Mouse (Mus musculus) layer of hippocampus, postnatal 36 days (tissue): ENCODE measurements at regions not wholly inside any gene's neighbourhood (a gene's known extent, or its start where the extent isn't known, plus 50 kb on each side); places are given as distances from the start of the nearest gene placed in this dataset.

ENCODE experiments used
- DNase-seq, 2 experiments: peaks; one replicate each; pipeline ENCODE4 v3.0.0; 2022

DNA sequence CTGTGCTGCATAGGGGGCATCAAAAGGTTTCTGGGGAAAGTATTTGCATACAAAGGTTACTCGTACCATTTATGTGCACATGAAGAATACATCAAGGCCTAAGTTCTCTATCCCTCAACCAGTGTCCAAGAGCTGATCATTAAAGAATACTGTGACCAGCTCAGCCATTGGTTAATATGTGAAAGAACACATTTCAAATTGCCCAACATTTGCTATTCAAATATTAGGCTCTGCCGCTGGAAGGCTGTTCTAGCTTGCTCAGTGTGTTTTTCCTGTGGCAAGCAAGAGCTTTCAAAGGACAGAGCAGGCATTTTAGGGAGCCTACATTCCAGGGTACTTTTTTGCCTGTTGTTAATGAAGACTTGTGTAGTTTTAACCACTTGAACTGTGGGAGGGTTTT is 220.8 kb downstream of the Ahr start:
- no peak for DNase-seq

DNA sequence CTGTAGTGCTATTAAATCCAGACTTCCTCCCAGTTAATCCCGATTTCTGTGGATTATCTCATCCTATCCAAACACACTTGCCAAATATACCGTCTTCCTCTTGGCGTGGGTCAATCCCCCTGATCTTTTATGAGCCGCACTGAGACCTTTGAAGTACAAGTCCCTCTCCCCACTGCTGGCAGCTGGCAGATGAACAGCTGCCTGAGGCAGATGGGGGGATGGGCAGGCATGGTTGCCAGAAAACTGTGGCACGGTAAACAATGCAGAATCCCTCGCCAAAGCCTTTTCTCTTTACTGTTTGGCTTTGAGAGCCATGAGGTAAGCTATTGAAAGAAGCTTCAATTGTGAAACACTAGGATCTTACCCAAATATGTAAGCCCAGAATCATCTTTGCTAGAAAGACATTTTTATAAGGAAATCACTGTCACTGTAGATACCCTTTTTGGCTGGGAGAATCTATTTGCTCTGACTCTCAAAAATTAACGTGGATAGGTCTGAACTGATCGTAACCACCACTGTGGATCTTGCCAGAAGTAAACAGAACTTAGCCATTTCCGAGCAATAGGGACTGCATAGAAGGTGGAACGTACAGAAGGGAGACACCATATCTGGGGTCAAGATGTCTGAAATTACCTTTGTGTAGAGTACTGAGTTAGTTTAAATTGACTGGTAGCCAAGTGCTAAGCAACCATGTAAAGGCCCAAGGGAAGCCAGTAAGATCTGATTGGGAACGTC is 221.5 kb downstream of the Ahr start:
- DNase-seq, result peak in 1 of 2 experiments; percentile 9

DNA sequence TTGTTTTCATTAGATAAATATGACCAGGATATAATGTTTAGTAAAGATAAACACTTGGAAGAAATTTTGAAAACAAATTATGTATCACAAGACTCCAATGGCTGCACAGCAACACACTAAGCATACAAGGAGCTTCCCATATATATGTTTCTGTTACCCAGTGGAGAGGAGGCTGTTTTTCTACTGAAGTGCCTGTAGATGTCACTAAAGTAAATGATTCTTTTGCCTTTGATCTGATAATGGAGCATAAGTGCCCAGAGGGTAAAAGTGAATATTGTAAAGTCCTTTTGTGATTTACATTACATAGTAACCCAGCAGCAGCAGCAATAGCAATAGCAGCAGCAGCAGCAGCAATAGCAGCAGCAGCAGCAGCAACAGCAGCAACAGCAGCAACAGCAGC is 226.3 kb downstream of the Ahr start:
- no peak for DNase-seq

DNA sequence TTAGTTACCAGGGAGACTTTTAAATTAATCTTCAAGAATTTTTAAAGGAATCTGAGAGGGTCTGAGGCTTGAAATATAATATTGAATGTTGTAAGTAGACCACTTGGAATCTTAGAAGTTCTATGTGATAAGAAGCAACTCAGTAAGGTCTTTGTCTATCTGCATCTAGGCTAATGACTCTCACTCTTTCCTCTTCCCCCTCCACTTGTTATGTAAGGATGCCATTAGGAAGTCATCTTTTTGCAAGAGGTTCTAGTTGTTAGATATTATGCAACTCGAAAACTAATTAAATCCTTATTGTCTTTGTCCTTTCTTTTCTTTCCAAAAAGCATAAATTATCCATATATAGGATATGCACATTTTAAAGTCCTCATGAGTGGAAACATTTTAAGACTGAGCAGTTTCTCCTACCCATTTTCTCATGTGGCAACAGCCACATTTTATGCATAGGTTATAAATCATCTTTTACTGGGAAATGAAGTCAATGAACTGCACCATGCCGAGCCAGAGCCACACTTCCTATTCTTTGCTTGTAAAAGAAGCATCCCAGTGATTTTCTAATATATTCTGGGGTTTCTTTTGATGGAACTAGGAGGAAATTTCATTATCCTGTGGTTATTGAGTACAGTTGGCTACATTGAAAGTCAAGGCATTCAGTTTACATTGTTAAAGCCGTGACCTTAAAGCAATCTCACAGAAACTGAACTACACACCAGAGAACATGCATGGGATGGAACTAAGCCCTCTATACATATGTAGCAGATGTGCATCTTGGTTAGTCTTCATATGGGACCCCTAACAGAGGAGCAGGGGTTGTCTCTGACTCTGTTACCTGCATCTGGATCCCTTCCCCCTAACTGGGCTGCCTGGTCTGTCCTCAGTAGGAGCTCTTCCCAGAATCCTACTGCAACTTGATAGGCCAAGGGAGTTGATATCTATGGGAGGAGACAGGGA is 230.8 kb downstream of the Ahr start:
- DNase-seq, result no peak

DNA sequence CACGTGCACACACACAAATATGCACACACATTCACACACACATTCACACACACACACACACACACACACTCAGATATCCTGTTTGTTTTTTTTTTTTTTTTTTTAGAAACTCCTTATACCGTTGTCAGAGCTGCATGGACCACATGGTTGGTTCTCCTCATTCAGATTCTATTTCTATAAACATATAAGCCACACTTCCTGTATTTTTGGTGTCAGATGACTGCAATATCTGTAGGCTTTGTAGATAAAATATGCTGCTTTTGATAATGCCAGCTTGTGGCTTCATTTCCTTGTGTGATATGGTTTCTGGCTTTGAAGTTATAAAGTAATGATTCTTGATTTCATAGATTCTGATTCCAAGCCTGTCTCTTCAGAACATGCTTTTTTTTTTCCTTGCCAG is 231.7 kb downstream of the Ahr start:
- DNase-seq, result no peak

DNA sequence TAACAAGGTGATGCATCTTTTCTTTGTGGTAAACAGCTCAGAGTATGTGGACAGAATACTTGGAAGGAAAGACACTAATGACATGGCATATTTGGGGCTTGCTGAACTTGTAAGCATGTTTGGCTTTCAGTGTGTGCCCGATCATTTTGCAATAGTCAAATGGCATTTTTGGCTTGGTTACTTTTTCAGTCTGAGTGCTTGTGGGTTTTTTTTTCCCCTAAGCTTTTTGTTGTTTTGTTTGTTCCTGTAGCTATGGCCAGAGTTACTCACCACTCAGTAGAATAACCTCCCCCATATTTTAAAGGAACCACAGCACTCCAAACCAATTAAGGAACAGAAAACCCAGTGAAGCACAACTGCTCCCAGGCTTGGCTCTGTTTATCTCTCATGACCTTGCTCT is 240.2 kb downstream of the Ahr start:
- no peak for DNase-seq

DNA sequence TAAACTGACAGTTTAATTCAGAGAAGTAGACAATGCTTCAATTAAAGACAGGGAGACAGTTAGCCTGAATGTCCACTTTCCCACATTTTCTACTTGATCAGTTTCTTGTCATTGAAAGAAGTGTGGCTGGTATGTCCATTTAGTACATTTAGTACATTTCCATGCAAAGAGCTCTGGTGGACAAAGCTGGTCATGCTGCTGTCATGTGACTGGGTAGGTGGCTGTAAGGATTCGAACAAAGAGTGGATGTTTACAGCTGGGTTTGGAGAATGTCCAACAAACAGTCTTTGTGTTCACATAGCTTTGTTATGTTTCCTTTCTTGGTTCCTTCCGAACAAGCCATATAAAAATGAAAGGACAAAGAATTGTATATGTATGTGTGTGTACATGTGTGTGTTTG is 241.3 kb downstream of the Ahr start:
- no peak for DNase-seq

DNA sequence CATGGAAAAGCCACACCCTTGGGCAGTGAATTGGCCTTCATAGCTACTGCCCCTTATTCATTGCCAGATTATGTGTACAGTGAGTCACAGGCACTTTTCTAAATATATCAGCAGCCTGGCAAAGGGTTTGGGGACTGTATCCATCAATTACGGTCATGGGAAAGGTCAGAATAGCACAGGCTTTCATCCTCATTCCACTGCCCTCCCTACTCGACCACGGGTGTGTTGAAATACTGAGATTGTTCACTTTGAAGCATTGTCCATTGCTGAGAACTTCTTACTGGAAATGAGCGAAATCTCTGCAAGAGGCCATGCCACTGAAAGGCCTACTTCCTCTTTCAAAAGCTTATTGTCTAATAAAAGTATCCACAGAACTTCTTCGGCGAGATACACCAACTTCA is 242.9 kb downstream of the Ahr start:
- DNase-seq, result no peak

DNA sequence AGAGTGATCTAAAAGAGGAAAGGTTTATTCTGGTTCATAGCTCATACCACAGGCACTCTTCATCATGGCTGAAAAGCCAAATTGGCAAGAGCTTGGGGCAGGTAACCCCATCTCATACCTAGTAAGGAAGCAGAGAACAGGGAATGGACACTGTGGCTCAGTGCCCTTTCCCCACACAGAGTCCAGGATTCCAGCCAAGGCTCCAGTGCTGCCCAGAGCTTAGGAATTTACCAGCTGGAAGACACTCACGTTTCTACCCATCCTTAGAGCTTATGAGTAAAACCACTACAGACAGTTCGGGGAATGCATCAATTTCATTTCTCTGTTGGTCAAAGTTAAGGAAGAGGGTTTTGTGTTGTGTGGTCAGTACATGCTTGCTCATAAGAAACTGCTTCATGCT is 241.0 kb downstream of the Snx13 start:
- DNase-seq, result no peak

DNA sequence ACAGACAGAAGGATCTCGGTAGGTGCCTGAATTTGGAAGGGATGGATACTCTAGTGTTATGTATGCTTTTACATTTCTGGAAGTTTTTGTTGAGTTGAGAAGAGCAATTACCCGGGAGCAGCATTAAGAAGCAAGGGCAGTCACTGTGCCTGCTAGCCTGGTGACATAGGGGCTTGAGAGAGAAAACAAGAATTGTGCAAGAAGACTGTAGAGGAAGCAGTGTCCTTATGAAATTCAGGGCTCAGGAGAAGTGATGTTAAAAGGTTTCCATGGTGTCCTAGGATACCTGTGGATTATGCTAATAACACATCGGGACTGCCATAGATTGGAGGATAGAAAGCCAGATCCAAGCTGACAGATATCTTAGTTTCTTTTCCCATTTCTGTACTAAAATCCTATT is 240.6 kb downstream of the Snx13 start:
- no peak for DNase-seq

DNA sequence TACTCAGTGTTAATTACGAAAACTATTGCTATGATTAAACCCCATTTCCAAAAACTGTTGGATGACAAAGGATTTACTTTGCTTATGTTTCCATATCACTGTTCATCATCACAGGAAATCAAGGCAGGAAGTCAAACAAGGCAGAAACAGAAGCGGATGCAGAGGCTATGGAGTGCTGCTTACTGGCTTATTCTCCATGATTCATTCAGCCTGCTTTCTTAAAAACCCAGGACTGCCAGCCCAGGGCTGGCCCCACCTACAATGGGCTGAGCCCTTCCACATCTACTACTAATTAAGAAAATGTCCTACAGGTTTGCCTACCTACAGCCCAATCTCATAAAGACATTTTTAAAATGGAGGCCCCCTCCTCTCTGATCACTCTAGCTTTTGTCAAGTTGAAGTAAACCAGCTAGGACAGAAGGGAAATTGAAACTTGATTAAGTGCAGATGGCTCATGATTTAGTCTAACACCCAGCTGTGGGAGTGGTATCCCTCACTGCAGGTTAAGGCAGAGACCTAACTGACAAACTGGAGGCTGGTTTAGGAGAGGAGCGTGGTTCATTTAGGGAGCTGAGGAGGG is 240.1 kb downstream of the Snx13 start:
- DNase-seq, result no peak

DNA sequence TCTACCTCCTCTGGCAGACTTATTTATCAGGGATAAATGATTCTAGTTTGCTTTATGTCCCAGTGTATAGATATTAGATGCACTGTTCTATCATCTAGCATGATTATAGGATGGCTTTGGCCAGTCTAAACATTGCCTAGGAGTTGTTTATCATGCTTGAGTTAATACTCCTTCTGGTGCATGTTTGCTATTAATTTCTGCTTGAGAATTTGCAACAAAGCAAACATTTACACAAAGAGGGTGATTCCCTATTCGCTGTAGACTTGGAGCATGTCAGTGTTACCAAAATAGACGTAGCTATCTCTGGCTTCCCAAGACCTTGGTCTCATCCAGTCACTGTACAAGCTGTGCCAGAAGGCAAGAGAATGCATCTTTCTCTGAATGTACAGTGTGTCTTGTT is 237.4 kb downstream of the Snx13 start:
- DNase-seq, result no peak

DNA sequence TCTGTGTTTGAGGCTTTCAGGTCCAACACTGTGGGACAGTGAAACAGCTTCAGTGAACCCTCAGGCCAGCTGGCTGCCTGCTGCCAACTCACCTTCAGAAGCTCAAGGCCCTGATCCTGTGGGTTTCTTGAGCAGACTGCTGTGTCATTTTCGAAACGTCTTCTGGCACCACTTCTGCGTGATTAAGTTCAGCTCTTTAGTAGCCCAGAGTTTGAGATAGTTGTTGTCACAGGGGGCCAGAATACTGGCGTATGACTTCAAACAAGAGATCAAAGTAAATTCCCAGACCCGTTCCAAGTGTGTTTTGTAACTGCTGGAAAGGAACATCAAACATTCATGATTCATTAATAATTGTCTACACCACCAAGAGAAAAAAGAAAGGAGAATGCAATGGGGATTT is 236.9 kb downstream of the Snx13 start:
- no peak for DNase-seq

DNA sequence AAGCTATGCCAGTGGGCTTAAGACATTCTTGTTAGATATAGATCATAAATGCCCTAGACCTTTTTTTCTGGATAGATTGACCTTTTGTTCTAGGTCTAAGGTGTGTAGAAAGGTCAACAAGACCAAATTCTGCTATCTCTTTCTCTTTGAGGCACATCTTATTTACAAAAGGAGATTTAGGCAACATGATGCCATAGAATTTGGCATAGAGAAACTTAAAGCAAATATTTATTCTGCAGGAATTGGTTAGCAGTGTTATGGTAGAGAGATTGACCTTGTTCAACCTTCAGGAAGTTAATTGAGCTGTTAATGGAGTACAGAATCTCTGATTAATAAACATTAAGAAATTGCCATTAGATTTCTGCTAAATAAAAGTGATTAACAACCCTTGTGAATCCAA is 236.4 kb downstream of the Snx13 start:
- DNase-seq, result no peak

DNA sequence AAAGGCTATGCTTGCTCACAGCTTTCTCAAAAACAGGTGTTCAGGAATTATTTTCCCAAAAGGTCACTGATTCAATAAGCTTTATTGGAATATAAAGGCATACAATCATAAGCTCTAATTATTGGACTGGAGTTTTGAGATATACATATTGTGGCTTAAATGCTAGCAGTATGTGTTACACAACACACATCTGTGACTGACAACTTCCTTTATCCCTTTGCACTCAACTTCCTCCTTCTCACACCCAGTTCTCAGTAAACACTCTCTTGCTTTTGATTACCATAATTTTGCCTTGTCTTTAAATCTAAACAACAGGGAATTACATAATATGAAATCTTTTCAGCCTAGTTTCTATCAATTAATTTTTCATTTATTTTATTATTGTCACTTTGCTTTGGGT is 222.5 kb downstream of the Snx13 start:
- DNase-seq, result no peak

DNA sequence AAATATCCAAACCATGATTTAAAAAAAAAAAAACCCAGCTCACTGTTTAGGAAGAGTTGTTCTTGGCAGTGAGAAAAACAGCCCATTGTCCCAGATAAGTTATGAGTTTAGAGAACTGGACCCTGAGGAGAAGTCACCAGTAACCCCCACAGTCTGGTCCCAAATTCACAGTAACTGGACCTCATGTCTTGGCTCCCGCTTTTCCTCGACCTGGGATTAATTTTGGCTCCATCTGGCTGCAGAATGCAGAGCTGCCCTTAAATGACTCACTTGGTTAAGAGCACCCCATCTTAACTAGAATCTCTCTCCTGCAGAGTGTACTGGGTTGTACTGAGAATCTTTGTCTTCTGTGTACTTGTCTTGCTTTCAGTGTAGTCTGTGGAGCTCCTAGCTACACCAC is 221.0 kb downstream of the Snx13 start:
- no peak for DNase-seq

DNA sequence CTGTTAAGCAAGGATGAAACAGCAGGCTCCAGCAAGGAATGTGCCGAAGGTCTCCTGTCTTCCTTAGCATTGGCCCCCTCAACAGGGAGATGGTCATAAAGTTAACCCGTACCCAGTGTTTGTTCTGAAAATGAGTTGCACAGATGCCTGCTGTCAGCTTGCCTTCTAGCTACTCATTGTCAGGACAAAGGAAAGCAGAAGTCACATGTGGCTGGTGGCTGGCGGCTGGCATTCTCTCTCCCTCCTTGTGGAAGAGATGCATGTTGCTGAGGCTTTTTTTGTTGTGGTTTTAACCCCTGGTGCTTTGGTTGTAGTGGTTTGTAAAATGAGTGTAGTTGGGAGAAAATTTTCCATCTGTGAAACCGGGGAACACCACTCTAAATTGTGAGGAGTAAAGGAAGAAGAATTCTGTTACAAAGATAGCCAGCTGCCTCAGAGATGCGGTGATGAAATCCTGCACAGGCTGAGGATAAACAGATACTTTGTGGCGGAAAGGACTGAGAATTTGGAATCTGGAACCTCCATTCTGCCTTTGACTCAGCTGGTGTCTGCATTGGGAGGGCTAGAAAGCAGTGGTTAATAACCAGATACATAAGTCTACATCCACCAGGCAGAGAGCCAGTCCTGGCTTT is 220.2 kb downstream of the Snx13 start:
- DNase-seq, result no peak

DNA sequence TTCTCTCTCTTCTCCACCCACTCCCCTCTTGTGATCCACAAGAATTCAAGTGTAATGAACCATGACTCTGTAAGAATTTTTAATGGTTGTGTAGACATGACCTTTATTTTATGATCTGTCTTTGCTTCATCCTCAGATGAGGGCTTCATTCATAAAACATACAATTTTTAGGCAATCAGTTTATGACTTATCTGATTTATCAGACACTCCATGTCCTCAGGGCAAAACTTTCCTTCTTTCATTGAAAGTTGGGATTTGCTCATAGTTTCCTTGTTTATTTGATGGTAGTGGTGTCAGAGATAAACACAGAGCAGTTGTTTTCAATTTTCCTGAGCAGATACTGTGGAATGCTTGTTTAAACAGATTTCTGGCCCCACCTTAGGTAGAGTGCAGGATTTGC is 212.8 kb downstream of the Snx13 start:
- DNase-seq, result no peak

DNA sequence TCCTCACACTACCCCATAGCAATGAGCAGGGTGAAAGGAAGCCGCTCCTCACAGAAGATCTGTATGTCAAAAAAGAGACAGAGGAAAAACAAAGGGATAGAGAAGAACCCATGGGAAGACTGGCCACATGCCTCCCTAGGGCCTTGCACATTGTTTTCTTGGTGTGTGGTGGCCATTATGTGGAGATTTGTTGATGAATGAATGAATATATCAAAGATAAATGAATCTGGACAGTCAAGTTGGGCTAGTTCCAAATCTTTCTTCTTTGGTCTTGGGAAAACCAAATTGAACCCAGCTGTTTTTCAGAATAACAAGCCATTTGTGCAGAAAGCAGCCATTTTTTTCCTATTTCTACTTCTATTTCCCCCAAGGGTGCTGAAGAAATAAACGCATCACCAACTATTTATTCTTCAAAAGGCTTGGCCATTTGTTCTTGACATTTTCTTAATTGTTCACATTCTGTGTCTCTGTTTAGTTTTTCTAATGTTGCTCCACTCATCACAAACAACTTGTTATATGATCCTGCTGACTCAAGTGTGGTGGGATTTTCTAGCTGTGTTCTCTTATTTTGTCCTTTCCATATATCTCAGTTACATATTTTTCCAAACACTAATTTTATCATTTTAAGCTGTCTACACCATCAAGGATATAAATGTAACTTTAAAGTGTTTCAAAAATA is 208.9 kb downstream of the Snx13 start:
- no peak for DNase-seq

DNA sequence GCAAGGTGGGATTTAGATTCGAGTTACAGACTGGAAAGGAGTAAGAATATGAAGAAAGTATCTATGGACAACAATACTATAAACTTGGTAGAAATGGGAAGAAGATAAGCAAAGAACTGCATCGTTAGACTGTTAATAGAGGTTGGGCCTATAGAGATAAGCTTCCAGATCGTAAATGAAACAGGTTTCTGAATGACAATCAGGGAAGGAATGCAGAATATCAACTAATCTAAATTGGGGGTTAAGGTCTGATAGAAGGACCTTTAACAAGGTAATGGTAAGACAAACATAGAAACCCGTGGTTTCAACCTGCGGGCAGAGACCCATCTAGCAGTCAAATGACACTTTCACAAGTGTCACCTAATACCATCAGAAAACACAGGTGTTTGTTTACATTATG is 201.5 kb downstream of the Snx13 start:
- no peak for DNase-seq

DNA sequence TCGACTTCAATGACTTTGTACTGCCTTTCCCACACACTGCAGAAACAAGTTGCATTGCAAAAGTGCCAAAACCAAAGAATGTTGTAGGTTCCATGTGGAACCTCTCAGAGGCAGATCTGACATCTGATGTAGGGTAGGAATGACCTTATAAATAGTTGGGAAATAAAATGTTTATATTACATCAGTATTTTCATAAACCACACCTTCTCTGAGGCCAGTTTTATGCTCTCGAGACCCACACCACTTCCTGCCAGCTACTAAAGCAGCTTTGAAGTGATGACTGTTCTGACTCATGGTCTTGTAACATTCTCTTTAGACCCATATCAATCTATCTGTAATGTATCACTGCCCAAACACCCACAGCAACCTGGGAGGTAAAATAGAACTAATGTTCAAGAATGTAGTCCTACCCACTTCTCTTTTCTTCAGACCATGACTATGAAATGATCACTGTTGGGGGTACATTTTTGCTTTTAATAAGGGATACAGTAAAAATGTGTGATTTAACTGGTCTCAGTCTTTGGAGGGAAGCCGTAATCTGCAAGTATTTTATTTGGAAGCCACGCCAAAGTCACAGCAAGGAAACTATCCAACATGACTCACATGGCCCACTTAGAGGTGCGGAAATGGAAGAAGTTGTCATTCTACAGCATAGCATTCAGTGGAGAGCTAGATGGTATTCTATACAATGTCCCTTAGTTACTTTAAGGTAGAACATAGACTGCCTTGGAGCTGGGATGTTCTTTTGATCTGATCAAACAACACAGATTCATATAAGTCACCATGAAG is 199.4 kb downstream of the Snx13 start:
- DNase-seq, result no peak

DNA sequence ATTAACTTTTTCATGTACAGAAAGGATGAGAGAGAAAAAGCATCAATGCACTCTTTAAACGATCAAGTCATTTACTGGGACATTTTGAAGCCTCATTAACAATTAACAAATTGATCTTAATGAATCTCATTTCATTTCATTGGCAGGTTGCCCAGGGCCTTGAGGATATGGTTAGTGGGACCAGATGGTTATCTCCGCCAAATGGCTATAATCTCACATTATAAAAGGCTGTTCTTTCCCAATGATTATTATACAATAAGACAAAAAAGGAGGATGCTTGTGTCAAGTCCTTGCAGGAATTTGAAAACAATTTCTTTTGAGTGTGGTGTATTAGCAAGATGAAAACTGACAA is 185.3 kb downstream of the Snx13 start:
- DNase-seq, result no peak
